Mouse (Mus musculus) 416B (cell line): Measurements from ENCODE around the gene Syt3.

ENCODE experiments used
- DNase-seq: peaks from one replicate; pipeline ENCODE4 v3.0.0; 2011; ENCODE audit warnings: low read depth

The Syt3 gene

GRCm38 (mm10) chr7:44357531-44357930 lies 26.4 kb upstream of the Syt3 start:
- DNase-seq, result no peak

- no peak for DNase-seq
These were observed 25.9 kb upstream of the Syt3 start for GRCm38 (mm10) chr7:44358012-44358411.

- DNase-seq, result no peak
These were observed 24.8 kb upstream of the Syt3 start for GRCm38 (mm10) chr7:44358886-44359654.

GRCm38 (mm10) chr7:44359908-44360672 lies 23.8 kb upstream of the Syt3 start:
- peak; percentile 95 for DNase-seq

GRCm38 (mm10) chr7:44360792-44361301 lies 23.1 kb upstream of the Syt3 start:
- DNase-seq, result no peak

- DNase-seq, result no peak
These were observed 11.2 kb upstream of the Syt3 start for GRCm38 (mm10) chr7:44372678-44373077.

- DNase-seq, result no peak
These were observed 10.4 kb upstream of the Syt3 start for GRCm38 (mm10) chr7:44373460-44373859.

GRCm38 (mm10) chr7:44373889-44374652 lies 9.8 kb upstream of the Syt3 start:
- peak; percentile 96 for DNase-seq

GRCm38 (mm10) chr7:44374756-44375155 lies 9.1 kb upstream of the Syt3 start:
- DNase-seq, result no peak

- DNase-seq, result no peak
These were observed 8.7 kb upstream of the Syt3 start for GRCm38 (mm10) chr7:44375207-44375606.

- DNase-seq, result no peak
These were observed 8.1 kb upstream of the Syt3 start for GRCm38 (mm10) chr7:44375793-44376192.

GRCm38 (mm10) chr7:44378290-44378689 lies 5.6 kb upstream of the Syt3 start:
- DNase-seq, result no peak

- DNase-seq, result no peak
These were observed 1.4 kb upstream of the Syt3 start for GRCm38 (mm10) chr7:44382541-44382940.

- DNase-seq, result no peak
These were observed 786 bp downstream of the Syt3 start for GRCm38 (mm10) chr7:44384716-44385059.

GRCm38 (mm10) chr7:44385720-44386119 lies 1.8 kb downstream of the Syt3 start, which contains the start of gene 1700008O03Rik:
Gene 1700008O03Rik, minus strand, starts transcription at chr7:44385820.
- DNase-seq, result no peak

- DNase-seq, result no peak
These were observed 7.9 kb downstream of the Syt3 start for GRCm38 (mm10) chr7:44391831-44392230.

GRCm38 (mm10) chr7:44392341-44392740 lies 8.4 kb downstream of the Syt3 start:
- DNase-seq, result no peak

GRCm38 (mm10) chr7:44393284-44393683 lies 9.4 kb downstream of the Syt3 start:
- no peak for DNase-seq

- peak; percentile 76 for DNase-seq
These were observed 14.7 kb downstream of the Syt3 start for GRCm38 (mm10) chr7:44398570-44398969.

- peak; percentile 36 for DNase-seq
These were observed 17.8 kb downstream of the Syt3 start for GRCm38 (mm10) chr7:44401673-44402072.

- DNase-seq, result peak; percentile 94
These were observed 21.6 kb downstream of the Syt3 start for GRCm38 (mm10) chr7:44405346-44406014.

- no peak for DNase-seq
These were observed 22.1 kb downstream of the Syt3 start for GRCm38 (mm10) chr7:44406015-44406355.
